Mouse (Mus musculus) brown adipose tissue, adult 24 weeks (tissue): ENCODE measurements at regions not wholly inside any gene's neighbourhood (a gene's known extent, or its start where the extent isn't known, plus 50 kb on each side); places are given as distances from the start of the nearest gene placed in this dataset.
A peak's percentile ranks its signal among the peaks of the same experiment; 100 is the strongest.

Source experiments
- H3K27ac ChIP-seq: fragments of 200-500 bp; replicated peaks from 2 replicates; pipeline ENCODE4 v1.5.1; 2012; ENCODE audit warnings: low read depth, mild to moderate bottlenecking, low read length
- H3K4me1 ChIP-seq: fragments of 200-500 bp; 2 replicates; pipeline ENCODE4 v1.6.1; 2012; ENCODE audit warnings: low read length, mixed read lengths; ENCODE audit not compliant: control insufficient read depth, insufficient read depth, insufficient read length
- H3K4me3 ChIP-seq: fragments of 200-500 bp; 2 replicates; pipeline ENCODE4 v1.5.1; 2012; ENCODE audit warnings: low read depth, mild to moderate bottlenecking, low read length, moderate library complexity; ENCODE audit not compliant: insufficient read depth

- Histone ChIP-seq H3K4me1 (peaks cover 8% of the 10 kb centered on the region; the same call in 1 of the 2 replicates), H3K4me3 (peak overlapping the region; percentile 18; the same call in 1 of the 2 replicates), H3K27ac (0 out of 2 replicates have a peak overlapping the region, but pooled peaks have one; percentile 6)
Measured at GRCm38 (mm10) chr15:59263433-59264328, 374.6 kb downstream of the Gm49356 start.
